Mouse (Mus musculus) intestine, embryonic 14.5 days (tissue): ENCODE results near the gene Dock2. TPM values are rescaled to one million over a fixed set of nuclear protein-coding genes. Genes with fewer than 3 reads are reported as not detected.

Source experiments
- ATAC-seq: fragments of 200-750 bp; cut with Nextera tagmentation; replicated peaks from 2 replicates; pipeline ENCODE4 v1.8.0; 2017; ENCODE audit warnings: low read depth, moderate number of reproducible peaks, moderate TSS enrichment, moderate library complexity; ENCODE audit not compliant: low FRiP score, low TSS enrichment
- DNase-seq: peaks from one replicate; pipeline ENCODE4 v3.0.0-alpha.2; 2018; ENCODE audit warnings: low spot score
- H3K27ac ChIP-seq: fragments of 300-500 bp; sonication (generic); 2 replicates; pipeline ENCODE4 v1.5.1; 2014; ENCODE audit warnings: low read depth, mild to moderate bottlenecking, control low read depth
- H3K27me3 ChIP-seq: fragments of 300-500 bp; sonication (generic); replicated peaks from 2 replicates; pipeline ENCODE4 v1.6.1; 2014; ENCODE audit warnings: low read length, control low read depth; ENCODE audit not compliant: control insufficient read depth, insufficient read depth
- H3K36me3 ChIP-seq: fragments of 300-500 bp; sonication (generic); 2 replicates; pipeline ENCODE4 v1.6.1; 2014; ENCODE audit warnings: low read length, control low read depth; ENCODE audit not compliant: control insufficient read depth, insufficient read depth
- H3K4me1 ChIP-seq: fragments of 300-500 bp; sonication (generic); replicated peaks from 2 replicates; pipeline ENCODE4 v1.6.1; 2014; ENCODE audit warnings: low read length, control low read depth, mixed read lengths; ENCODE audit not compliant: control insufficient read depth, insufficient read depth
- H3K4me2 ChIP-seq: fragments of 300-500 bp; sonication (generic); 2 replicates; pipeline ENCODE4 v1.6.1; 2014; ENCODE audit warnings: low read length
- H3K4me3 ChIP-seq: fragments of 300-500 bp; sonication (generic); 2 replicates; pipeline ENCODE4 v1.5.1; 2014; ENCODE audit warnings: low read depth, low read length, control low read depth, mixed read lengths
- H3K9ac ChIP-seq: fragments of 300-500 bp; sonication (generic); 2 replicates; pipeline ENCODE4 v1.6.1; 2014; ENCODE audit warnings: mild to moderate bottlenecking, low read length
- H3K9me3 ChIP-seq: fragments of 300-500 bp; sonication (generic); 2 replicates; pipeline ENCODE4 v1.6.1; 2016; ENCODE audit warnings: low read length, control low read depth; ENCODE audit not compliant: control insufficient read depth
- WGBS: fragments of 180-500 bp; shearing (Covaris S2); extraction: QIAGEN DNeasy Blood & Tissue Kit; methylation state at CpG from one replicate; pipeline ENCODE4 v1.1.7; 2014; 5-methylcytosine and 5-hydroxymethylcytosine counted together
- polyA plus RNA-seq: library from polyadenylated mRNA; unstranded; fragments of >200 nt; fragmentation: Nextera tagmentation; extraction: Ambion mirVana; gene quantifications from 2 replicates; pipeline ENCODE4 v1.2.1, GENCODE M21; 2014

The Dock2 gene
- polyA plus RNA-seq, 1 experiment from 2014 or later: 1.5 TPM

GRCm38 (mm10) chr11:34449944-34450343 lies 333.7 kb downstream of the Dock2 start:
- no peak for ATAC-seq
- 93% methylated on average over 4 of the region's 4 CpGs for WGBS
- H3K27me3 ChIP-seq: no peaks in the 10 kb centered on the region
- H3K27ac ChIP-seq: no peak overlapping the region
- H3K4me1 ChIP-seq: no peaks in the 10 kb centered on the region
- H3K4me2 ChIP-seq: no peak overlapping the region
- H3K4me3 ChIP-seq: no peak overlapping the region
- DNase-seq: no peak
- H3K9me3 ChIP-seq: no peaks in the 10 kb centered on the region
- no peaks in the 10 kb centered on the region for H3K36me3 ChIP-seq
- no peak overlapping the region for H3K9ac ChIP-seq

DNA sequence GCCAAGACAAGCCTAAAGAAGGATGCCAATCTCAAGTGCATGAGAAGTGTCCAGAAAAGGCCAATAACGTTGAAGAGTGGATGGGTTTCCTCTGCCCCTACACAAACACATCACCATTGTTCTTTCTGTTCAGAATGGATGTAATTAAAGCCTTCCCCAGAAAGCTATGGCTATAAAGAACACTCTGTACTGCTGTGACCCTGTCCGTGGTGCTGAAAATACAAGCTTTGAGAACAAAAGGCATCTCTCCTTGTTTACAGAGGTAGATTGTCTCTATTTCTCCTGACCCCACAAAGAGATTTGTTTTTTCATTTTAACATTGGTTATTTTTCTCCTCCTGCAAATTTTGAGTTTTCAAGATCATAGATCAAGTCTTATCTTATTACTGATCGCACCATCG lies 335.8 kb downstream of the Dock2 start:
- H3K27me3 ChIP-seq: no peaks in the 10 kb centered on the region
- DNase-seq (peak; percentile 69), ATAC-seq (no peak)
- H3K9me3 ChIP-seq: no peaks in the 10 kb centered on the region
- H3K4me1 ChIP-seq: no peaks in the 10 kb centered on the region
- no peak overlapping the region for H3K27ac ChIP-seq
- 43% methylated on average over 4 of the region's 4 CpGs for WGBS
- H3K9ac ChIP-seq: no peak overlapping the region
- no peak overlapping the region for H3K4me3 ChIP-seq
- no peak overlapping the region for H3K4me2 ChIP-seq
- no peaks in the 10 kb centered on the region for H3K36me3 ChIP-seq

DNA sequence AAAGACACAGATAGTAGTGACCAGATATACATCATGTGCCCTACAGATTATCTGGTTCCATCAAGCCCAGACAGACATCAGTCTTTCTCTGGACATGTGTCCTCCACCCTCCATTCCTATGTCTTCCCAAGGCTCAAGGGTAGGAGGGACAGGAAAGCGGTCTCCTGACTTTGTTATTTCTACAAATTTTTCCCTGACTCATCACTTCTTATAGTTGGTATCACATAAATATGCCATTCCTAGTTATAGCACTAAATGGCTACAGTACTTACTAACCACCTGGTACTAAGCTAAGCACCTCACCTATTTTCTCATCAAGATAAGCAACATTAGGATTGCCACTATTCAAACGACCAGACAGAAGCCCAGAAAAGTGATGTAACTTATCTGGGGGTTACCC lies 345.3 kb downstream of the Dock2 start:
- H3K4me2 ChIP-seq: no peak overlapping the region
- no peak overlapping the region for H3K4me3 ChIP-seq
- no peaks in the 10 kb centered on the region for H3K9me3 ChIP-seq
- ATAC-seq (no peak), DNase-seq (no peak)
- no peaks in the 10 kb centered on the region for H3K4me1 ChIP-seq
- no peaks in the 10 kb centered on the region for H3K27me3 ChIP-seq
- H3K36me3 ChIP-seq: no peaks in the 10 kb centered on the region
- H3K9ac ChIP-seq: no peak overlapping the region
- 60% methylated on average over 2 of the region's 2 CpGs for WGBS
- H3K27ac ChIP-seq: no peak overlapping the region

DNA sequence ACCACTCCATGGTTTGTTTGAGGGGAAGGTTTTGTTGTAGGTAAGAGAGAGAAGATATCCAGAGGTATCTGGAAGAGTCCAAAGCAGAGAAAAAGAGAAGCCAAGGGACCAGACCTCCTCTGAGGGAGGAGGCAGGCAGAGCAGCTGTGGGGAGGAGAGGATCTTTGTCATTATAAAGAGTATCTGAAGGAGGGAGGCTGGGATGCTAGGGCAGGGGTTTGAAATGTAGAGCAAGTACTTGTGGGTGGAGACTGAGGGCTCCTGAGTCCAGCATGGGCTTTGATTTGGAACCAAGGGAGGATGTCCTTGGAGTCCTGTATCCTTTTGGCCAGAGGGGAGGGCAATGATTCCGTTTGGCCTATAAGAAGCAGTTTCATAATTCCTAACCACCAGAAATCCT lies 346.2 kb downstream of the Dock2 start:
- no peak overlapping the region for H3K27ac ChIP-seq
- 76% methylated on average over 1 of the region's 1 CpGs for WGBS

GRCm38 (mm10) chr11:34431978-34432377 lies 351.7 kb downstream of the Dock2 start:
- no peaks in the 10 kb centered on the region for H3K36me3 ChIP-seq
- H3K4me1 ChIP-seq: no peaks in the 10 kb centered on the region
- no peaks in the 10 kb centered on the region for H3K9me3 ChIP-seq
- no peak overlapping the region for H3K4me3 ChIP-seq
- no peak overlapping the region for H3K9ac ChIP-seq
- DNase-seq (no peak), ATAC-seq (no peak)
- WGBS: 79% methylated on average over 2 of the region's 2 CpGs
- no peaks in the 10 kb centered on the region for H3K27me3 ChIP-seq
- no peak overlapping the region for H3K27ac ChIP-seq
- H3K4me2 ChIP-seq: no peak overlapping the region

More for the DNA sequence above, 346.2 kb downstream of the Dock2 start:
- DNase-seq (no peak), ATAC-seq (no peak)
- H3K9me3 ChIP-seq: no peaks in the 10 kb centered on the region
- no peak overlapping the region for H3K4me2 ChIP-seq
- no peaks in the 10 kb centered on the region for H3K36me3 ChIP-seq
- no peaks in the 10 kb centered on the region for H3K27me3 ChIP-seq
- no peaks in the 10 kb centered on the region for H3K4me1 ChIP-seq
- H3K9ac ChIP-seq: no peak overlapping the region
- no peak overlapping the region for H3K4me3 ChIP-seq

GRCm38 (mm10) chr11:34431371-34431770 lies 352.3 kb downstream of the Dock2 start:
- Histone ChIP-seq H3K27me3 (no peaks in the 10 kb centered on the region), H3K4me2 (no peak overlapping the region), H3K36me3 (no peaks in the 10 kb centered on the region), H3K4me1 (no peaks in the 10 kb centered on the region), H3K9me3 (no peaks in the 10 kb centered on the region), H3K9ac (no peak overlapping the region), H3K4me3 (no peak overlapping the region), H3K27ac (no peak overlapping the region)
- WGBS: 50% methylated on average over 5 of the region's 5 CpGs
- no peak for ATAC-seq
- no peak for DNase-seq

DNA sequence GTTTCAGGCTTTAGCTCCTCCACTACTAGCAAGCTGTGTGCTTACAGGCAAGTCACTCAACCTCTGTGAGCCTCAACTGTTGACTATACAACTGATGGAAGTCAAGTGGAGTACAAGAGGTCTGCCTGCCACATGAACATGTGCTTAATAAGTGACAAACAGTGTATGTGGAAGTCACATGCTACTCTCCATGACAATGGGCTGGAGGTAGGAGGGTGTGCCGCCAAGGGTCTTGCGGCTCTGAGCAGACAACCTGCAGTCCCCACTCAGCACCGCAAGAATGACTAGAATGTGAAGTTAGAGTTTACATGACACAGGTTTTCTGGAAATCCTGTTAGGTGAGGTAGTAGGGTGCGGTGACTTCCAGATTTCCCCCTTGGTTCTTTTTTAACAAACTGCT lies 352.8 kb downstream of the Dock2 start:
- no peak overlapping the region for H3K9ac ChIP-seq
- H3K4me3 ChIP-seq: no peak overlapping the region
- H3K9me3 ChIP-seq: no peaks in the 10 kb centered on the region
- H3K27me3 ChIP-seq: no peaks in the 10 kb centered on the region
- WGBS: 73% methylated on average over 4 of the region's 4 CpGs
- H3K27ac ChIP-seq: no peak overlapping the region
- ATAC-seq: no peak
- DNase-seq: no peak
- no peaks in the 10 kb centered on the region for H3K36me3 ChIP-seq
- H3K4me2 ChIP-seq: no peak overlapping the region
- no peaks in the 10 kb centered on the region for H3K4me1 ChIP-seq

- no peak overlapping the region for H3K4me3 ChIP-seq
- H3K36me3 ChIP-seq: no peaks in the 10 kb centered on the region
- ATAC-seq (no peak), DNase-seq (no peak)
- no peak overlapping the region for H3K4me2 ChIP-seq
- 73% methylated on average over 5 of the region's 5 CpGs for WGBS
- no peaks in the 10 kb centered on the region for H3K27me3 ChIP-seq
- no peak overlapping the region for H3K27ac ChIP-seq
- no peaks in the 10 kb centered on the region for H3K9me3 ChIP-seq
- no peak overlapping the region for H3K9ac ChIP-seq
- no peaks in the 10 kb centered on the region for H3K4me1 ChIP-seq
Observed at GRCm38 (mm10) chr11:34427212-34427611, 356.5 kb downstream of the Dock2 start.

GRCm38 (mm10) chr11:34424546-34424945 lies 359.1 kb downstream of the Dock2 start:
- H3K4me2 ChIP-seq: no peak overlapping the region
- WGBS: 73% methylated on average over 1 of the region's 1 CpGs
- no peaks in the 10 kb centered on the region for H3K4me1 ChIP-seq
- H3K27ac ChIP-seq: no peak overlapping the region
- no peaks in the 10 kb centered on the region for H3K27me3 ChIP-seq
- DNase-seq (no peak), ATAC-seq (no peak)
- no peak overlapping the region for H3K4me3 ChIP-seq
- no peaks in the 10 kb centered on the region for H3K36me3 ChIP-seq
- H3K9ac ChIP-seq: no peak overlapping the region
- H3K9me3 ChIP-seq: no peaks in the 10 kb centered on the region
